Mouse (Mus musculus) limb, embryonic 10.5 days (tissue): ENCODE data around the gene Prss27. TPM values are rescaled to one million over a fixed set of nuclear protein-coding genes. Genes with fewer than 3 reads are reported as not detected.

Experiments
- DNase-seq: peaks from one replicate; pipeline ENCODE4 v3.0.0-alpha.2; 2017; ENCODE audit warnings: low spot score
- H3K27ac ChIP-seq: fragments of 300-500 bp; sonication (generic); 2 replicates; pipeline ENCODE4 v1.5.1; 2016; ENCODE audit warnings: mild to moderate bottlenecking
- H3K27me3 ChIP-seq: fragments of 300-500 bp; sonication (generic); 2 replicates; pipeline ENCODE4 v1.6.1; 2016; ENCODE audit warnings: low read depth, mild to moderate bottlenecking; ENCODE audit not compliant: poor library complexity, severe bottlenecking
- H3K36me3 ChIP-seq: fragments of 300-500 bp; sonication (generic); 2 replicates; pipeline ENCODE4 v1.6.1; 2016; ENCODE audit warnings: mild to moderate bottlenecking, moderate library complexity
- H3K4me1 ChIP-seq: fragments of 300-500 bp; sonication (generic); 2 replicates; pipeline ENCODE4 v1.6.1; 2016
- H3K4me3 ChIP-seq: fragments of 300-500 bp; sonication (generic); 2 replicates; pipeline ENCODE4 v1.5.1; 2016; ENCODE audit warnings: mild to moderate bottlenecking, moderate library complexity
- H3K9me3 ChIP-seq: fragments of 300-500 bp; sonication (generic); replicated peaks from 2 replicates; pipeline ENCODE4 v1.6.1; 2016; ENCODE audit warnings: mild to moderate bottlenecking
- WGBS: fragments of 180-500 bp; shearing (Covaris S2); methylation state at CpG from one replicate; pipeline ENCODE4 v1.1.7; 2016; 5-methylcytosine and 5-hydroxymethylcytosine counted together
- polyA plus RNA-seq: library from polyadenylated mRNA; unstranded; fragments of >200 nt; fragmentation: Nextera tagmentation; extraction: Ambion mirVana; gene quantifications from 2 replicates; pipeline ENCODE4 v1.2.1, GENCODE M21; 2016

The Prss27 gene
- polyA plus RNA-seq, 1 experiment from 2014 or later: not detected

GRCm38 (mm10) chr17:24007391-24007790 lies 30.6 kb upstream of the Prss27 start:
- no peak for DNase-seq
- Histone ChIP-seq H3K4me3 (no peak overlapping the region), H3K9me3 (no peaks in the 10 kb centered on the region), H3K27me3 (no peaks in the 10 kb centered on the region), H3K4me1 (no peaks in the 10 kb centered on the region), H3K36me3 (no peaks in the 10 kb centered on the region), H3K27ac (no peak overlapping the region)
- 80% methylated on average over 1 of the region's 1 CpGs for WGBS

GRCm38 (mm10) chr17:24008105-24008504 lies 29.8 kb upstream of the Prss27 start:
- 76% methylated on average over 4 of the region's 4 CpGs for WGBS
- Histone ChIP-seq H3K4me3 (no peak overlapping the region), H3K27ac (no peak overlapping the region), H3K36me3 (no peaks in the 10 kb centered on the region), H3K4me1 (no peaks in the 10 kb centered on the region), H3K27me3 (no peaks in the 10 kb centered on the region), H3K9me3 (no peaks in the 10 kb centered on the region)
- DNase-seq: no peak

- H3K27me3 ChIP-seq: no peaks in the 10 kb centered on the region
- WGBS: 70% methylated on average over 5 of the region's 5 CpGs
- no peak for DNase-seq
- no peak overlapping the region for H3K27ac ChIP-seq
- no peak overlapping the region for H3K4me3 ChIP-seq
- no peaks in the 10 kb centered on the region for H3K4me1 ChIP-seq
- no peaks in the 10 kb centered on the region for H3K9me3 ChIP-seq
- H3K36me3 ChIP-seq: no peaks in the 10 kb centered on the region
Observed at GRCm38 (mm10) chr17:24009617-24010016, 28.3 kb upstream of the Prss27 start.

- Histone ChIP-seq H3K36me3 (no peaks in the 10 kb centered on the region), H3K4me3 (no peak overlapping the region), H3K27me3 (no peaks in the 10 kb centered on the region), H3K4me1 (peaks cover 11% of the 10 kb centered on the region), H3K27ac (no peak overlapping the region), H3K9me3 (no peaks in the 10 kb centered on the region)
- DNase-seq: no peak
- 94% methylated on average over 2 of the region's 2 CpGs for WGBS
Observed at GRCm38 (mm10) chr17:24012921-24013320, 25.0 kb upstream of the Prss27 start.

- Histone ChIP-seq H3K4me3 (no peak overlapping the region), H3K27me3 (no peaks in the 10 kb centered on the region), H3K4me1 (peaks cover 11% of the 10 kb centered on the region), H3K9me3 (no peaks in the 10 kb centered on the region), H3K36me3 (no peaks in the 10 kb centered on the region), H3K27ac (no peak overlapping the region)
- 90% methylated on average over 5 of the region's 5 CpGs for WGBS
- no peak for DNase-seq
Observed at GRCm38 (mm10) chr17:24014433-24014965, 23.4 kb upstream of the Prss27 start.

GRCm38 (mm10) chr17:24015727-24016126 lies 22.2 kb upstream of the Prss27 start:
- Histone ChIP-seq H3K4me3 (no peak overlapping the region), H3K9me3 (no peaks in the 10 kb centered on the region), H3K36me3 (no peaks in the 10 kb centered on the region), H3K27ac (no peak overlapping the region; the same call in 1 of the 2 replicates), H3K27me3 (no peaks in the 10 kb centered on the region), H3K4me1 (peaks cover 11% of the 10 kb centered on the region)
- 29% methylated on average over 14 of the region's 14 CpGs for WGBS
- DNase-seq: peak; percentile 54

GRCm38 (mm10) chr17:24020696-24021095 lies 17.2 kb upstream of the Prss27 start:
- Histone ChIP-seq H3K36me3 (no peaks in the 10 kb centered on the region), H3K9me3 (no peaks in the 10 kb centered on the region), H3K4me3 (no peak overlapping the region), H3K27ac (no peak overlapping the region), H3K27me3 (no peaks in the 10 kb centered on the region), H3K4me1 (peaks cover 9% of the 10 kb centered on the region)
- 64% methylated on average over 6 of the region's 6 CpGs for WGBS
- no peak for DNase-seq

GRCm38 (mm10) chr17:24021375-24022199 lies 16.4 kb upstream of the Prss27 start:
- 76% methylated on average over 5 of the region's 5 CpGs for WGBS
- Histone ChIP-seq H3K27me3 (no peaks in the 10 kb centered on the region), H3K4me1 (peaks cover 5% of the 10 kb centered on the region; the same call in 1 of the 2 replicates), H3K36me3 (no peaks in the 10 kb centered on the region), H3K4me3 (no peak overlapping the region), H3K27ac (no peak overlapping the region), H3K9me3 (no peaks in the 10 kb centered on the region)
- DNase-seq: no peak

GRCm38 (mm10) chr17:24029477-24029876 lies 8.5 kb upstream of the Prss27 start:
- Histone ChIP-seq H3K27ac (no peak overlapping the region), H3K4me1 (no peaks in the 10 kb centered on the region), H3K36me3 (no peaks in the 10 kb centered on the region), H3K9me3 (no peaks in the 10 kb centered on the region), H3K27me3 (no peaks in the 10 kb centered on the region), H3K4me3 (no peak overlapping the region)
- no peak for DNase-seq
- 85% methylated on average over 7 of the region's 7 CpGs for WGBS

GRCm38 (mm10) chr17:24030551-24030950 lies 7.4 kb upstream of the Prss27 start:
- no peak for DNase-seq
- no peak overlapping the region for H3K4me3 ChIP-seq
- H3K9me3 ChIP-seq: no peaks in the 10 kb centered on the region
- no peak overlapping the region for H3K27ac ChIP-seq
- no peaks in the 10 kb centered on the region for H3K27me3 ChIP-seq
- no peaks in the 10 kb centered on the region for H3K4me1 ChIP-seq
- H3K36me3 ChIP-seq: no peaks in the 10 kb centered on the region
- WGBS: 86% methylated on average over 21 of the region's 22 CpGs

- H3K36me3 ChIP-seq: no peaks in the 10 kb centered on the region
- H3K9me3 ChIP-seq: no peaks in the 10 kb centered on the region
- no peak for DNase-seq
- H3K4me1 ChIP-seq: no peaks in the 10 kb centered on the region
- H3K27ac ChIP-seq: no peak overlapping the region
- no peaks in the 10 kb centered on the region for H3K27me3 ChIP-seq
- no peak overlapping the region for H3K4me3 ChIP-seq
- 85% methylated on average over 7 of the region's 7 CpGs for WGBS
Observed at GRCm38 (mm10) chr17:24035087-24035486, 2.9 kb upstream of the Prss27 start.

GRCm38 (mm10) chr17:24036954-24037353 lies 990 bp upstream of the Prss27 start:
- WGBS: 83% methylated on average over 6 of the region's 6 CpGs
- Histone ChIP-seq H3K4me3 (no peak overlapping the region), H3K27ac (no peak overlapping the region), H3K27me3 (no peaks in the 10 kb centered on the region), H3K36me3 (no peaks in the 10 kb centered on the region), H3K4me1 (no peaks in the 10 kb centered on the region), H3K9me3 (no peaks in the 10 kb centered on the region)
- no peak for DNase-seq

GRCm38 (mm10) chr17:24037360-24037759 lies 584 bp upstream of the Prss27 start:
- WGBS: 87% methylated on average over 13 of the region's 13 CpGs

More at GRCm38 (mm10) chr17:24037360-24037759, 584 bp upstream of the Prss27 start:
- no peak overlapping the region for H3K4me3 ChIP-seq
- H3K36me3 ChIP-seq: no peaks in the 10 kb centered on the region
- no peaks in the 10 kb centered on the region for H3K4me1 ChIP-seq
- H3K9me3 ChIP-seq: no peaks in the 10 kb centered on the region
- H3K27ac ChIP-seq: no peak overlapping the region
- H3K27me3 ChIP-seq: no peaks in the 10 kb centered on the region
- DNase-seq: no peak
